Mouse (Mus musculus): ENCODE results near the gene Hipk3. TPM values are rescaled to one million over a fixed set of nuclear protein-coding genes. Genes with fewer than 3 reads are reported as not detected.

Gene Hipk3
- polyA plus RNA-seq, 1 experiment: 8.7 TPM

GRCm38 (mm10) chr2:104383589-104383988 lies 110.7 kb downstream of the Hipk3 start:
- no peak overlapping the region for H3K4me3 ChIP-seq (replicated peaks; ENCODE audit: control insufficient read depth, low read depth, low read length)
- TF ChIP-seq POLR2A (IDR thresholded peaks at IDR 0.05; ENCODE audit: borderline replicate concordance, control insufficient read depth, low read depth, low read length) (no peak), CTCF (IDR thresholded peaks at IDR 0.05; ENCODE audit: control insufficient read depth, insufficient read depth, low read length) (no peak)
- no peaks in the 10 kb centered on the region for H3K4me1 ChIP-seq (ENCODE audit: control insufficient read depth, insufficient read depth, low read length)
- WGBS: 84% methylated on average over 4 of the region's 4 CpGs
- H3K27ac ChIP-seq (ENCODE audit: control insufficient read depth, insufficient read depth, low read depth, low read length, poor library complexity): no peak overlapping the region

GRCm38 (mm10) chr2:104382813-104383212 lies 111.4 kb downstream of the Hipk3 start:
- no peak overlapping the region for H3K27ac ChIP-seq (ENCODE audit: control insufficient read depth, insufficient read depth, low read depth, low read length, poor library complexity)
- H3K4me3 ChIP-seq (replicated peaks; ENCODE audit: control insufficient read depth, low read depth, low read length): no peak overlapping the region
- TF ChIP-seq CTCF (IDR thresholded peaks at IDR 0.05; ENCODE audit: control insufficient read depth, insufficient read depth, low read length): no peak
- no peak for TF ChIP-seq POLR2A (IDR thresholded peaks at IDR 0.05; ENCODE audit: borderline replicate concordance, control insufficient read depth, low read depth, low read length)
- H3K4me1 ChIP-seq (ENCODE audit: control insufficient read depth, insufficient read depth, low read length): no peaks in the 10 kb centered on the region
- WGBS: 72% methylated on average over 6 of the region's 6 CpGs

GRCm38 (mm10) chr2:104379304-104379703 lies 114.9 kb downstream of the Hipk3 start:
- WGBS: 40% methylated on average over 7 of the region's 7 CpGs
- Histone ChIP-seq H3K4me3 (replicated peaks; ENCODE audit: control insufficient read depth, low read depth, low read length) (no peak overlapping the region), H3K27ac (ENCODE audit: control insufficient read depth, insufficient read depth, low read depth, low read length, poor library complexity) (no peak overlapping the region), H3K4me1 (ENCODE audit: control insufficient read depth, insufficient read depth, low read length) (no peaks in the 10 kb centered on the region)
- TF ChIP-seq POLR2A (IDR thresholded peaks at IDR 0.05; ENCODE audit: borderline replicate concordance, control insufficient read depth, low read depth, low read length) (no peak), CTCF (IDR thresholded peaks at IDR 0.05; ENCODE audit: control insufficient read depth, insufficient read depth, low read length) (no peak)

- 53% methylated on average over 3 of the region's 3 CpGs for WGBS
- H3K4me1 ChIP-seq (ENCODE audit: control insufficient read depth, insufficient read depth, low read length): no peaks in the 10 kb centered on the region
- no peak overlapping the region for H3K4me3 ChIP-seq (replicated peaks; ENCODE audit: control insufficient read depth, low read depth, low read length)
Observed at GRCm38 (mm10) chr2:104378791-104379190, 115.5 kb downstream of the Hipk3 start.

GRCm38 (mm10) chr2:104377990-104378389 lies 116.3 kb downstream of the Hipk3 start:
- no peak for TF ChIP-seq POLR2A (IDR thresholded peaks at IDR 0.05; ENCODE audit: borderline replicate concordance, control insufficient read depth, low read depth, low read length)
- TF ChIP-seq CTCF (IDR thresholded peaks at IDR 0.05; ENCODE audit: control insufficient read depth, insufficient read depth, low read length): no peak
- WGBS: 59% methylated on average over 2 of the region's 2 CpGs
- H3K4me3 ChIP-seq (replicated peaks; ENCODE audit: control insufficient read depth, low read depth, low read length): no peak overlapping the region
- H3K27ac ChIP-seq (ENCODE audit: control insufficient read depth, insufficient read depth, low read depth, low read length, poor library complexity): no peak overlapping the region
- H3K4me1 ChIP-seq (ENCODE audit: control insufficient read depth, insufficient read depth, low read length): no peaks in the 10 kb centered on the region

More at GRCm38 (mm10) chr2:104378791-104379190, 115.5 kb downstream of the Hipk3 start:
- TF ChIP-seq CTCF (IDR thresholded peaks at IDR 0.05; ENCODE audit: control insufficient read depth, insufficient read depth, low read length) (no peak), POLR2A (IDR thresholded peaks at IDR 0.05; ENCODE audit: borderline replicate concordance, control insufficient read depth, low read depth, low read length) (no peak)
- H3K27ac ChIP-seq (ENCODE audit: control insufficient read depth, insufficient read depth, low read depth, low read length, poor library complexity): no peak overlapping the region

Other genes with a start within 250 kb of the Hipk3 start
- not detected in 2 replicates for gene D430041D05Rik, start 83.4 kb downstream of the Hipk3 start, polyA plus RNA-seq (2011; ENCODE audit: insufficient read depth, insufficient read length, low replicate concordance, missing spikeins)
- gene Cstf3, start 96.1 kb upstream of the Hipk3 start, polyA plus RNA-seq (2011; ENCODE audit: insufficient read depth, insufficient read length, low replicate concordance, missing spikeins): 22.1 and 26.7 TPM in 2 replicates
- gene Tcp11l1, start 217.7 kb upstream of the Hipk3 start, polyA plus RNA-seq (2011; ENCODE audit: insufficient read depth, insufficient read length, low replicate concordance, missing spikeins): 2.7 and 3.9 TPM in 2 replicates
- gene Pin1rt1, start 221.9 kb upstream of the Hipk3 start, polyA plus RNA-seq (2011; ENCODE audit: insufficient read depth, insufficient read length, low replicate concordance, missing spikeins): not detected in 2 replicates
- gene Depdc7, start 248.4 kb upstream of the Hipk3 start, polyA plus RNA-seq (2011; ENCODE audit: insufficient read depth, insufficient read length, low replicate concordance, missing spikeins): 1.7 TPM in 1 of 2 replicates, not detected in the other